Mouse (Mus musculus): ENCODE measurements around the gene Slc16a4. TPM values are rescaled to one million over a fixed set of nuclear protein-coding genes. Genes with fewer than 3 reads are reported as not detected.

Slc16a4 gene
- total RNA-seq, 2 experiments from 2014 or later = 1.7 to 2.4 TPM

- DNase-seq (ENCODE audit: low spot score in 2 of 2) = no peak
- intact Hi-C loops (cut with DNase I) = loop anchor here (10.0 kb wide), 1 partner anchor 243 kb away; the partner anchor contains the start of gene Alx3
Observed at GRCm38 (mm10) chr3:107351706-107352105, 60.7 kb downstream of the Slc16a4 start.

- DNase-seq (ENCODE audit: low spot score in 2 of 2) = no peak
- intact Hi-C loops (cut with DNase I) = loop anchor here (5.0 to 10.0 kb wide), 2 partner anchors 123 to 239 kb away; partner anchors contain the start of genes A630076J17Rik and Alx3
Observed at GRCm38 (mm10) chr3:107355618-107356260, 64.7 kb downstream of the Slc16a4 start.

- DNase-seq (ENCODE audit: low spot score in 2 of 2) = peak; percentile 82 to 84
- intact Hi-C loops (cut with DNase I) = loop anchor here (1.0 to 10.0 kb wide), 3 partner anchors 105 to 238 kb away; partner anchors contain the start of genes A630076J17Rik and Alx3
Observed at GRCm38 (mm10) chr3:107356964-107357441, 66.0 kb downstream of the Slc16a4 start.

- no peak for DNase-seq (ENCODE audit: low spot score in 2 of 2)
- intact Hi-C loops (cut with DNase I) = loop anchor here (1.0 to 10.0 kb wide), 3 partner anchors 105 to 237 kb away; partner anchors contain the start of genes A630076J17Rik and Alx3
Observed at GRCm38 (mm10) chr3:107357700-107358234, 66.7 kb downstream of the Slc16a4 start.

GRCm38 (mm10) chr3:107360341-107360740, 69.3 kb downstream of the Slc16a4 start:
- no peak for DNase-seq (ENCODE audit: low spot score in 2 of 2)
- intact Hi-C loops (cut with DNase I) = no loop called here

Other genes starting within 250 kb of the Slc16a4 start
- gene Kcna2, start 190.1 kb upstream of the Slc16a4 start, total RNA-seq (2021) = 100 to 1,000 TPM; 148 to 155 TPM
- gene Kcna10, start 108.2 kb upstream of the Slc16a4 start, total RNA-seq (2021) = under 1 TPM in 1 of 2 experiments, not detected in 1; 0.20 TPM
- not detected for gene Cym, start 69.5 kb upstream of the Slc16a4 start, total RNA-seq (2021)
- not detected for gene A630076J17Rik, start 60.6 kb upstream of the Slc16a4 start, total RNA-seq (2021)
- gene Prok1, start 51.5 kb upstream of the Slc16a4 start, total RNA-seq (2021) = not detected
- gene Lamtor5, start 12.4 kb upstream of the Slc16a4 start, total RNA-seq (2021) = 10 to 100 TPM; 64.6 to 66.8 TPM
- gene Rbm15, start 42.4 kb downstream of the Slc16a4 start, total RNA-seq (2021) = 10 to 100 TPM; 24.2 to 30.0 TPM
- 10 to 100 TPM; 65.5 to 73.0 TPM for gene Kcnc4, start 168.3 kb downstream of the Slc16a4 start, total RNA-seq (2021)
- gene Slc6a17, start 226.8 kb downstream of the Slc16a4 start, total RNA-seq (2021) = 100 to 1,000 TPM; 377 to 415 TPM

All from left cerebral cortex, postnatal 36 days (tissue).